Mouse (Mus musculus) adrenal gland, postnatal 36 days (tissue): ENCODE measurements around the gene Nfu1. TPM values are rescaled to one million over a fixed set of nuclear protein-coding genes. Genes with fewer than 3 reads are reported as not detected.

Experiments used
- DNase-seq, 2 experiments: peaks; one replicate each; pipeline ENCODE4 v3.0.0; 2021; ENCODE audit warnings: mixed read lengths in 1 of 2
- total RNA-seq, 2 experiments: library from RNA; stranded (reverse); gene quantifications; 2 replicates each; pipeline ENCODE4 v1.2.3; 2021

Gene Nfu1
- total RNA-seq, 2 experiments from 2014 or later, result 71.5 to 80.4 TPM

DNA sequence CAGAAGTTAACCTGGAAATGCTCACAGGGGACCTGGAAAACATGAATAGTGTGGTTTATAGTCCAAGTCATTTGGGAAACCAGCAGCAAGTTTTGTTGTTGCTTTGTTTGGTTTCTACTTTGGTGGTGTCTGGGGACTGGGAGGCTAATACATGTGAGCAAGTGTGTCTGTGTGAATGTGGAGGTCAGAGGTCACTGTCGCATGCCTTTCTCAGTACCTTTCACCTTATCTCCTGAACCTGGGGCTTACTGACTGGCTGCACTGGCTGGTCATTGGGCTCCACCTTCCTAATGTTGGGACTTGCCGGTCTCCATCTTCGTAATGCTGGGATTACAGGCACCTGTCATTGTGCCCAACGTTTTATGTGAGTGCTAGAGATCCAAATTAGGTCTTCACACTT is 61.6 kb downstream of the Nfu1 start:
- DNase-seq, result no peak

DNA sequence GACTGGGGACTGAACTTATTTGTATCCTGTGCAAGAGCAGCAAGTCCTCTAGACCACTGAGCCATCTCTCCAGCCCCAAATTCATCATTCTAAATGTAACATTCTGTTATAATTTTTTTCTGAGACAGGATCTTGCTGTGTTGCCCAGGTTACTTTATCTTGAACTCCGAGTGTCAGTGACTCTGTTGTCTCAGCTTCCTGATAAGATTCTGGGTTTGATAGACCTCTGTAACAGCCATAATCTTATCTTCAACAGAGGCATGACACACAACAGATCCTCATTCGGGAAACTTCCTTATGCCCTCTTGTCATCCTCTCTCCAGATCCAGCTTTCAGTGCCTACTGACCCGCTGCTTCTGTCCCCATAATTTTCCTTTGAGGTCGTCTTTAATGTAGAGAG is 63.7 kb downstream of the Nfu1 start:
- no peak for DNase-seq

DNA sequence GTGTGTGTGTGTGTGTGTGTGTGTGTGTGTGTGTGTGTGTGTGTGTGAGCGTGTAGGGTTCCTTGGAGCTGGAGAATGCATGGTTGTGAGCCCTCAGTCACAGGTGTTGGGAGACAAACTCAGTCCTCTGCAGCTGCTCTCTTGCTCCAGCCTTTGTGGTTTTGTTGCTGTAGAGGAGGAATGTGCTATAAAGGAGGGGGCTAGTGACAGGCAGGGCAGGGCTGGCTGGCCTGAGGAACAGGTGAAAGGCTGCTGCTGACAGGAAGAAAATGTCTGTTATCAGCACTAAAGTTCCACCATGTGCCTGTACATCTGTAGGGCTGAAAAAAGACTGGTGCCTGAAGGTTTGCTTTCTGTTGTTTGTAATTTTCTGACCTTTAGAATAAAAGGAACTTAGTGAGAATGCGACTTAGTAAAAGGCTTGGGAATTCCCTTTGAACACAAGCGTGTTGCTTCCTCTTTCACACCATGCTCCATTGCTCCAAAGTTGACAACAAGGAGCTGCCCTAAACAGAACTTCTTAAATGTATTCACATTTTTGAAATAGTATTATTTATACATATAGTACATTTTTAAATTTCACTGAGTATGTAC is 66.2 kb downstream of the Nfu1 start:
- DNase-seq, result no peak

Other genes starting within 250 kb of the Nfu1 start
- 10 to 100 TPM; 62.8 to 72.5 TPM for gene Anxa4, start 215.7 kb upstream of the Nfu1 start, total RNA-seq
- 100 to 1,000 TPM in 1 of 2 experiments, 10 to 100 TPM in 1; 98.7 to 119 TPM for gene Aak1, start 159.7 kb upstream of the Nfu1 start, total RNA-seq
- 10 to 100 TPM; 50.3 to 57.9 TPM for gene Gfpt1, start 33.6 kb downstream of the Nfu1 start, total RNA-seq
- gene D6Ertd527e, start 95.5 kb downstream of the Nfu1 start, total RNA-seq, result not detected